Mouse (Mus musculus) gastrocnemius, postnatal 36 days (tissue): ENCODE results near the gene B9d2. TPM values are rescaled to one million over a fixed set of nuclear protein-coding genes. Genes with fewer than 3 reads are reported as not detected.

Source experiments
- DNase-seq, 2 experiments: peaks; one replicate each; pipeline ENCODE4 v3.0.0; 2022
- intact Hi-C: fragments of 180-260 bp; cut with DNase I; formaldehyde crosslinking; loops from one replicate; pipeline ENCODE4 v1.15.1; 2025
- total RNA-seq, 2 experiments: library from RNA; stranded (reverse); gene quantifications; 2 replicates each; pipeline ENCODE4 v1.2.3; 2021

Gene B9d2
- total RNA-seq, 2 experiments from 2014 or later: 6.9 to 9.7 TPM

DNA sequence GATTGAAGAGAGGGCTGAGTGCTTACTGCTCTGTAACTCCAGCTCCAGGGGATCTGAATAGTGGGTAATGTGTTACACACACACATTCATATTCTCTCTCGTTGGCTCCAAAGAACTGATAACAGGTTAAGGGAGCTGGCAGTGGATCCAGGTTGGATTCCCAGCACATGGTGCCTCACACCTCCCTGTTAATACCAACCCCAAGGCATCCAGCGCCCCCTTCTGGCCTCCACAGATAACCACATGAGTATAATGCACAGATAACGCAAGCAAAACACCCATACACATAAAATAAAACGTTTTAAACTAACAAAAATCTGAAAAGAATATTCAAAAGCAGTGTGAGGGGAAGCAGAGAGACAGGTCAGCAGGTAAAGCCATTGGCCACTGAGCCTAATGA, 8.1 kb upstream of the B9d2 start:
- no peak for DNase-seq
- intact Hi-C loops: no loop called here

DNA sequence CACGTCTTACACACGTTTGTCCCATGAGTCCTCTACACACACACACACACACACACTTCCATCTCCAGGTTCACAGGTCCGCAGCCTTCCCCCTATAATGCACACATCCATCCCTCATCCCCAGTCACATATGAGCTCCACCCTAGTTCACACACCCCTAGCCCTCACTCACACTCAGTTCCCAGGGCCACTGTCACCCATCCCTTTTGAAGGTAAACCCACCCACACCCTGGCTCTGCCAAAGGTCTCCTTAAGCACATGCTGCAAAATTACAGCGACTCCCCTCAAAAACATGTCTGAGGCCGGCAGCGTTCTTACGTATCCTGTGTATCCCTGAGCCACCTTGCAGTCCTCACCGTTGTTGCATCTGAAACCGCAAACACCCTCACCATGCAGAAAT, 6.3 kb upstream of the B9d2 start:
- intact Hi-C loops: no loop called here
- DNase-seq: no peak

DNA sequence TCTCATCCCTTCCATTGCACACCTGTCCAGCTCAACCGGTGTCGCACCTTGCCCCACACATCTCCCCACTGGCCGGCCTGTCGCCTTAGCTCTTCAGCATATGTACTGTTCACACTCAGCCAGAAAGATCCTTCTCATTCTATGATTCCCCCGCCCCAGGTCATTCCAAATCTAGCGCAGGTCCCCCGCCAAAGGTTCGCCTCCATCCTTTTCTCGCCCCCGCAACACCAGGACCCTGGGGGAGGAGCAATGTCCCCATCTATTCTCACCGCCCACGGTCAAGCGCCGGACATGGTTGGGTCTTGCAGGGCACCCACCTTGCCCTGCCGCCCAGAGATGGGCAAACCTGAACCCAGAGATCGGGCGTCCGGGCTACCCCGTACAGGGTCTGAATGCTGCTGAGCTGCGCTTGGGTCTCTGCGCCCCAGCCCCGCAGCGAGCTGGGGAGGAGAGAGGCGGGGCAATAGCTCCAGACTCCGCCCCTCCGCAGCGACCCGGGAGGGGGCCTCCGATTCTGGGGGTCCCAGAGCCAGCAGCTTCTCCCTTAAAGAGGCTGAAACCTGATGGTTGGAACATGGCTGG, 5.8 kb upstream of the B9d2 start, which contains the start of gene Tmem91:
Gene Tmem91 (minus strand): TSS at position 448 of the 582 bp plus-strand sequence.
- intact Hi-C loops: no loop called here
- no peak for DNase-seq

DNA sequence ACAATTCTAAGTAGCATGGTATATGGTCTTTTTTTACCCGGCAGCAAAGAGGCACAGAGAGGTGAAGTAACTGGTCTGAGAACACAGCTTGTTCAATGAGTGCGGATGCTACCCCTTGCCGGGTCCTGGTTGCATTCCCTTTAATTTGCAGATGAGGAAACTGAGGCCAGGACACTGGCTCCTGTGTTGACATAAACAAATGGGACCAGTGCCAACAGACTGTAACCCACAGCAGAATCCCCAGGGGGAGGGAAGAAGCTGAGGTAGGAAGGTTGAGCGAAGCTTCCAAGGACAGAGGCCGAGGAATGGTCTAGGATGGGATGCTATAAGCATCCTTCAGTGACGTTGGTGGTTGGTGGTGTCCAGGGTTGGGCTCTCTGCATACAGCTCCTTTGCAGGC, 5.2 kb upstream of the B9d2 start:
- intact Hi-C loops: no loop called here
- no peak for DNase-seq

DNA sequence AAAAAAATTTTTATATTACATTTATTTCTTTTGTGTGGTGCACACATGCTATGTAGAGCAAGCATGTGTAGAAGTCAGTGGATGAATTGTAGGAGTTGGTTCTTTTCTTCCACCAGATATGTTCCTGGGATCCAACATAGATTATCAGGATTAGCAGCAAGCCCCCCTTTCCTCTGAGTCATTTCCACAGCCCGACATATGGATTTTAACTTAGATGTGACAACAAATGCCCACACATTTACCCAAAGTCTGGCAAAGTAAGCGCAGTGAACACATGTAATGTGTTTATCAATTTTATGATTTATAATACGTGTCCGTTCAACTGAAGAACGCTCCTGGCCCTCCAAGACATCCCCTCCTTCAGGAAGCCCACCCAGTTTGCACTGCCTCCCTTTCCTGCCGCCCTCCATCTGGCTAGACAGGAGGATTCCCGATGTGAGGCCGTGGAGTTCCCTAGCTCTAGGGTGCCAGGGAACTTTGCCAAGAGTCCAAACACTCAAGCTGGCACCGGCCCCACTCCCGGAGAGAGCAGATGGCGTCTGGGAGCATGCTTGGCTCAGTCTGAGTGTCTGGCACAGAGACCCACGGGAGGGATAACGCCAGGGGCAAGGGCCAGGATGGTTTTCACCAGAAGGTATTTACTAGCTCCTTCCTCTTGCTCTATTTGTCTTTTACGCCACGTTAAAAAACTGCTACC, 4.3 kb upstream of the B9d2 start:
- intact Hi-C loops: no loop called here
- peak; percentile 62 to 69 for DNase-seq

DNA sequence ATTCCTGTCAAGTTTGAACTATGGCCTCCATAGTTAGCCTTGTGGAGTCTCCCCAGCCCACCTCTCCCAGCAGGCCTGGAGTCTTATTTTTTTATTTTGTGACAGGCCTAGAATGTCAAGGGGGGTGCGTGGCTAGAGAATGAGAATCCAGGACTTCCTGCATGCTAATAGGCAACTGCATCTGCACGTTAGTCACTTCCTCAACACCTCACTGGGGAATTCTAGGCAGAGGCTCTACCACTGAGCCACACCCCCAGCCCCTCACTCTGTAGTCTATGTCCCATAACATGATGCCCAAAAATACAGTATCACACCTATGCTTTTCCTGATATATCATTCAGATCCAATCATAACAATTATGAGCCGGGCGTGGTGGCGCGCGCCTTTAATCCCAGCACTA, 3.6 kb upstream of the B9d2 start:
- intact Hi-C loops: no loop called here
- DNase-seq: no peak

DNA sequence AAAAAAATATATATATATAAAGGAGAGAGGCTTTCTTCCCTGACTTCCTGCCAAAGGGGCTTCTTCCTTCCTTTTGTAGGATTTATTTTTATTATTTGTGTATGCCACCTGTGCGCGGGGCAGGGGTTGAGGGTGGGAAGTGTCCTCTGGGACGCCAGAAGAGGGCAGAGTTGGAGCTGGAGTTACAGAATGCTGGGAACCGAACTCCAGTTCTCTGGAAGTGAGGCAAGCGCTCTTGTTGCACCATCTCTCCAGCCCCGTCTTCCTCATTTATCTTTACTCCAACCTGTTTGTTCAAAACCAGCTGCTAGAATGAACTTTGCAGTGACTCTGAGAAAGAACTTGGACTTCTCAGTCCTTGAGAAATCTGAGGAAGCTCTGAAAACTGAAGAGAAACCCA, 609 bp upstream of the B9d2 start:
- no peak for DNase-seq
- intact Hi-C loops: no loop called here

DNA sequence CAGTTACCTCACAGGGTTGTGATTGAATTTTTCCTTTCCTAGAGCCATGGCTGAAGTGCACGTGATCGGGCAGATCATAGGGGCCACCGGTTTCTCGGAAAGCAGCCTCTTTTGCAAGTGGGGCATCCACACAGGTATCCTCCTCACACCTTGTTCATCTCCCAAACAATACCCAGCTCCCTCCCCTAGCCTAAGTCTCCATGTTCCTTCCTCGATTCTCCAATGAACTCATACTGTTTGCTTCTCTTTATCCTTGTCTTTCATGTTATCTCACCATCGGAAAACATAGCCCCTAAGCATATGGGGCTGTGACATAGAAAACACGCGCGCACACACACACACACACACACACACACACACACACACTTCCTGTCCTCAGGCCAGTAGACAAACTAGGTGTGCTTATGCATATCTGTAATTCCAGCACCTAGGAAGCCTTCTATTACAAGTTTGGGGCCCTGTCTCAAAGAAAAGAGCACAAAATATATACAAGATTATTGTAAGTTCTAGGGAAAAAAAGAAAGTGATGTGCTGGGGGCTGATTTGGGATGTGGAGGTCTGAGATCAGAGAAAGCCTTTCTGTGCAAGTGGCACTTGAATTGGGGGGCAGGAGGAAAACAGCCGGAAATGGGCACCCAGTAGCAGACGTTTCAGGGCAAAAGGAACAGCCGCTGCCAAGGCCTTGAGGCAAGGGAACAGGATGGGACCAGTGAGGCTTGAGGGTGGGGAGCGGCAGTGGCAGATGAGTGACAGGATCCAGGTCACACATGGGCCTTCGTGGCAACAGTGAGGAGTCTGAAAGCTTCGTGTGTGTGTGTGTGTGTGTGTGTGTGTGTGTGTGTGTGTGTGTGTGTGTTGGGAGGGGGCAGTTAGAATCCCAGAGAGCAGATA, 1.0 kb downstream of the B9d2 start:
- intact Hi-C loops: no loop called here
- DNase-seq: no peak

DNA sequence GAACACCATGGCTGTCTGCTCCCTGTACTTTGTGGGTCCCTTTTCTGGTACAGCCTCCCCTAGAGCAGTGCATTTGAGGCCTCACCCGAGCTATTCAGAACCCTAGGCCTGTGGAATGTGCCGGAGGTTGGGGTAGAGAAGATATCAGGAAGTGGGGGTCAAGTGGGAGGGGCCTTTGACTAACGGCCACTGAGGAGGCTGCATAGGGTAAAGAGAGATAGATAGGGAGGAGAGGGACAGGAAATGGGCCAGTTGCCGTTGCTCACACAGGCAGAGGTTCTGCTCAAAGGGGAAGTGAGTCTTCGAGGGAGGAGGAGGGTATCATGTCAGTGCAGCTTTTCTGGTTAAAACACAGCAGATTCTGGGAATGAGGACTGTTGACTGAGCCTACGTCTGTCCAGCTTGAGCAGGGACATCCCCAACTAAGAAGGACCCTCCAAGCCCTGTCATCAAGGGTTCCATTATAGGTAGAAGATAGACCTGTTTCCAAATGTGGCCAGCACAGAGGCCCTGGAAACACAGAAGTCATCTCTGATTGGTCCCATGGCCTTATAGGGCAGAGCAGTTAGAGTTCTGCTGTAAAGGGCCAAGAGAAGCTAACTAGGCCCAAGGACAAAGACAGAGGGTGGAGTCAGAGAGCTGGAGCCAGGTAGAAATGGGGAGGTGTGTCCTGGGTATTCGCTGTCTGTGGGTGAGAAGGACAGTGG, 3.0 kb downstream of the B9d2 start:
- intact Hi-C loops: no loop called here
- no peak for DNase-seq

DNA sequence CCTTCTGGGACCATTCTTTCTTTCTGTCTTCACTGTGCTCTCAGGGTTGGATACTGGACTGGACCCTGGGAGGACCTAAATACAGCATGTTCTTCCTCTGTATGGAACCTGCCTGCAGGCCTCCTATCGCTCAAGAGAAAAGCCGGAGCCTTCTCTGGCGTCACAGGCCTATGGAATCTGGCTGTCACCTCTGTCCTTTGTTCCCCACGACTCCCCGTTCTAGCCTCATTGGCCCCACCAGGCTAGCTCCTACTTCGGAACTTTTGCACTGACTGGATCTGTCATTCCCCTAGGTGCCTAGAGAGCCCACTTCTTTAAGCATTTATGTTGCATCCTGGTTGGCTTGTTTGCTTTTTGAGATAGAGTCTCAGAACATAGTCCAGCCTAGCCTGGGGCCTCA, 4.1 kb downstream of the B9d2 start:
- no peak for DNase-seq
- intact Hi-C loops: no loop called here

DNA sequence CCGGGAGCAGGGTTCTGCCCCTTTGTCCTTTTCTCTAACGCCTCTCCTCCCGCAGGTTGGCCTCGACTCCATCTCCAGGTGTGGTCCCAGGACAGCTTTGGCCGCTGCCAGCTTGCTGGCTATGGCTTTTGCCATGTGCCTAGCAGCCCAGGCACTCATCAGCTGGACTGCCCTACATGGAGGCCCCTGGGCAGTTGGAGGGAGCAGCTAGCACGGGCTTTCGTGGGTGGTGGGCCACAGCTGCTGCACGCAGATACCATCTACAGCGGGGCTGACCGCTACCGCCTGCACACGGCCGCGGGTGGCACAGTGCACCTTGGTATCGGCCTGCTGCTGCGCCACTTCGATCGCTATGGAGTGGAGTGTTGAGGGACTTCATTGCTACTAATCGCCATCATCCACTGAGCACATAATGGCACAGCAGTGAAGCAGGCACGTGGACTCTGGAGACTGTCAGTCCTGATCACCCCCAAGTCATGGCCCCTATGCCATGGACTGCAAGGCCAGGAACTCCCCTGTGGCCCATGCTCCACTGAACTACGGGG, 5.4 kb downstream of the B9d2 start:
- intact Hi-C loops: no loop called here
- DNase-seq: no peak

DNA sequence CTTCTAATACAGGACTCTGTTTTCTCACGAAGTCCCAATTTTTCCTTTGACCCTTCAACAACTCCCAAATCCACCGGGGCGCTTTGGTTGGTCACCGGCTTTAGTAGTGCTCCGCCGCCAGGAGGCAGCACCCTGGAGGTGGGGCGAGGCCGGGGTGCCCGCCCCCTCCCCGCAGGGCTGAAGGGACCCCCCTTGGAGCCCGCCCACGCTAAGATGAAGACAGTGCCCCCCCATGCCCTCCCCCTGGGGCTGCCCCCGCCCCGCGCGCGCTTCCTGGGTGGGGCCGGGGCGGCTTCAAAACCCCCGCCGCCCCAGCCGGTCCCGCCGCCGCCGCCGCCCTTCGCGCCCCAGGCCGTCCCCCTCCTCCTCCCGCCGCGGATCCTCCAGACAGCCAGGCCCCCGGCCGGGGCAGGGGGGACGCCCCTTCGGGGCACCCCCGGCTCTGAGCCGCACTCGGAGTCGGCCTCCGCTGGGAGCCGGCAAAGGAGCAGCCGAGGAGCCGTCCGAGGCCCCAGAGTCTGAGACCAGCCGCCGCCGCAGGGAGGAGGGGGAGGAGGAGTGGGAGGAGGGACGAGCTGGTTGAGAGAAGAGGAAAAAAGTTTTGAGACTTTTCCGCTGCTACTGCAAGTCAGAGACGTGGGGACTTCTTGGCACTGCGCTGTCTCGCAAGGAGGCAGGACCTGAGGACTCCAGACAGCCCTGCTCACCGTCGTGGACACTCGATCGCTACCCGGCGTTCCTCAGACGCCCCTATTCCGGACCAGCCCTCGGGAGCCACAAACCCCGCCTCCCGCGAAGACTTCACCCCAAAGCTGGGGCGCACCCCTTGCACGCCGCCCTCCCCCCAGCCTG, 6.3 kb downstream of the B9d2 start, which contains the start of gene Tgfb1:
Gene Tgfb1 (plus strand): TSS at position 323 of the 852 bp plus-strand sequence.
- peak; percentile 68 to 72 for DNase-seq
- intact Hi-C loops: no loop called here

DNA sequence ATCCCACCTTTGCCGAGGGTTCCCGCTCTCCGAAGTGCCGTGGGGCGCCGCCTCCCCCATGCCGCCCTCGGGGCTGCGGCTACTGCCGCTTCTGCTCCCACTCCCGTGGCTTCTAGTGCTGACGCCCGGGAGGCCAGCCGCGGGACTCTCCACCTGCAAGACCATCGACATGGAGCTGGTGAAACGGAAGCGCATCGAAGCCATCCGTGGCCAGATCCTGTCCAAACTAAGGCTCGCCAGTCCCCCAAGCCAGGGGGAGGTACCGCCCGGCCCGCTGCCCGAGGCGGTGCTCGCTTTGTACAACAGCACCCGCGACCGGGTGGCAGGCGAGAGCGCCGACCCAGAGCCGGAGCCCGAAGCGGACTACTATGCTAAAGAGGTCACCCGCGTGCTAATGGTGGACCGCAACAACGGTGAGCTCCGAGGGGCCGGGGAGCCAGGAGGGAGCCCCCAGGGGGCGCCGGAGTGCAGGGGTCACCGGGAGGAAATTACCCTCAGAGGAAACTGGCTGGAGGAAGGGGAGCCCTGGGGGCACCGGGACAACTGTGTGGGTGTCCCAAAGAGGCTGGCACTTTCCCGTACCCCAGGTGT, 7.3 kb downstream of the B9d2 start:
- DNase-seq: peak in 1 of 2 experiments; percentile 51
- intact Hi-C loops: no loop called here

DNA sequence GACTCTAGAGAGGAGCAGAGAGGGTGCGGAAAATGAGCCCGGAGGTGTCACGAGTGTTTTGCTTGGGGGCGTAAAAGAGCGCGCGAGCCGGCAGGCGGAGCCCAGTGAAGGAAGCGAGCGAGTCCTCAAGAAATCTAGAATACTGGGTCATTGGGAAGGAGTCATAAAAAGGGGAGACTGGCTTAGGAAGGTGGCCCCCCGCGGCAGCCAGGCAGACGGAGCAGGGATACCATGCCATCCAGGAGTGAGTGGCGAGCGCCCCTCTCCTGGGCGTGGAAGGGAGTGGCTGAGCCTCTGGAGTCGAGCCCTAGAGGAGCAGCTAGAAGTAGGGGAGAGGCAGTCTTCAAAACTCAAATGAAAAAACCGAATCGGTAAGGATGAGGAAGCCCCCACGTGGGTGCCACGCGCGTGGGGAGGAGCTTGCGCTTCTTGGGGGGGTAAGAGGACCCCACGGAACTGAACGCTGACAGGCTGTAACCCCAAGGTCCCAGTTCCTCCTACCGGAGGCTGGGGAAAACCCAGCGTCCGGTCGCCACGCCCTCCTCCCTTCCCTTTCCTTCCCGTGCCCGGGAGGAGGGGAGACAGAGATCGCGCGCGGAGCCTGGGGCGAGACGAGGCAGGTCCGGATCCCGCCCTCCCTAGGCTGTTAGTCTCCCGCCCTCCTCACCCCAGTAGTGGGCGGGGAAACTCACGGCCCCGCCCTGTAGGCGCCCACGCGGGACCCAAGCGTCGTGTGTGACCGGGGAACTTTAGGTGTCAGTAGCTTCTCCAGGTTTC, 8.4 kb downstream of the B9d2 start:
- peak; percentile 54 to 68 for DNase-seq
- intact Hi-C loops: no loop called here

DNA sequence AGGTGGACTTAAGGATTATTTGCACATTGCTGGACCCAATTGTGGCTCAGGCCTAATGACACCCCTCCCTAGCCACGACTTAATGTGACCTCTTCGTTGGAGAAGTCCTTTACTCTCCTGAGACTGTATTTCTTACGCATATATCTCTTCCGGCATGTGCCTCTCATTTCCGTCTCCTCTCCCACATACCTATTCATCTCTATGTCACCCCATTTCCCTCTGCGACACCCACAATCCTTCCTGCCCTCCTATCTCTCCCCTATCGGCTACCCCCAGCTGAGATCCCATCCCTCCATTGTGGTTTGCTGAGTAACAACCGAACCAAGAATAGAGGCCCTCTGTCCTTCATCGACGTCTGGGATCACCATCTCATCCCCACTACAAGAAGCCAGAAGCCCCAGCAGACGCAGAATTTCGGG, 9.0 kb downstream of the B9d2 start:
- intact Hi-C loops: no loop called here
- no peak for DNase-seq

DNA sequence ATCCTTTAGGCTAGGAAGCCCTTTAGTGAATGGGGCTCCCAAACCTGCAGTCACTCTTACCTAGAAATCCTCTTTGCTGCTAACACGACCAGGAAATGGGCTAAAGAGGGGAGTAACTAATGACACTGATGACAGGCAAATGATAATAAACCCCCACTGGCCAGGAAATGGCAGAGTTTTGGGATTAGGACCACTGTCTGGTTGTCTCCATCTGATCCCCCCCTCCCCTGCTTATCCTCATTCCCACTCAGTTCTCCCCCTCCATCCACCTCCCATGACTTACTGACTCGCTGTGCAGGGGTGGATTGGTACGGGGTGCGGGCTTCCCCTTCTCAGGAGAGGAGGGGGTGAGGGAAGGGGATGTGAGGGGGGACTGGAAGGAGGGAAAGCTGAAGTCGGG, 9.5 kb downstream of the B9d2 start:
- no peak for DNase-seq
- intact Hi-C loops: no loop called here

DNA sequence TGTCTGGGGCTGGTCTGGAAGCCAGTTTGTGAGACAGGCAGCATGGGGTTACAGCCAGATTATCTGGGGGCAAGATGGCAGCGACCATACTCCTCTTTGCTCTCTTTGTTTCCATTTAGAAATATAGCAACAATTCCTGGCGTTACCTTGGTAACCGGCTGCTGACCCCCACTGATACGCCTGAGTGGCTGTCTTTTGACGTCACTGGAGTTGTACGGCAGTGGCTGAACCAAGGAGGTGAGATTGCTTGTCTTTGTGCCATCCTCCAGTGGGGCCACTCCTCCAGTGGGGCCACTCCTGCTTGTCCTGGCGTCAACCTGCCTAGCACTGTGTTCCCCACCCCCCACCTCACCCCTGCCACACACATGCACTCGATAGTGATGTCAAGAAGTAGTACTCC, 13.5 kb downstream of the B9d2 start:
- intact Hi-C loops: no loop called here
- DNase-seq: peak in 1 of 2 experiments; percentile 2

DNA sequence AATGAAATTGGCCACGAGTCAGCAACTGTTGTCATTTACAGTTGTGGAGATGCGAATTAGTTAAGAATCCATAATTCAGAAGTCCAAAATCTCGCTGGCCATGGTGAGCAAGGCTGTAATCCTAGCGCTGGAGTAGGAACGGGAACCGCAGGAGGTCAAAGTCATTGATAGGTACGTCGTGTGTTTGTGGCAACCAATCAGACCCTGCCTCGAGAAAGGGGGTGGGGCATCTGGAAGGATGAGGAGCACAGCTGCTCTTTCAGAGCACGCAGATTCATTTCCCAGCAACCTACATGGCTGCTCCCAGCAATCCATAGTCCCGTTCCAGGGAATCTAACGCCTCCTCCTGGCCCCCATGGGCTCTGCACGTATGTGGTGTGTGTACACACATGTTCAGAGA, 19.3 kb downstream of the B9d2 start:
- intact Hi-C loops: no loop called here

More for the DNA sequence above, 19.3 kb downstream of the B9d2 start:
- no peak for DNase-seq
